ENCODE assay signal across 25 mouse cellular contexts in the genomic region with DNA sequence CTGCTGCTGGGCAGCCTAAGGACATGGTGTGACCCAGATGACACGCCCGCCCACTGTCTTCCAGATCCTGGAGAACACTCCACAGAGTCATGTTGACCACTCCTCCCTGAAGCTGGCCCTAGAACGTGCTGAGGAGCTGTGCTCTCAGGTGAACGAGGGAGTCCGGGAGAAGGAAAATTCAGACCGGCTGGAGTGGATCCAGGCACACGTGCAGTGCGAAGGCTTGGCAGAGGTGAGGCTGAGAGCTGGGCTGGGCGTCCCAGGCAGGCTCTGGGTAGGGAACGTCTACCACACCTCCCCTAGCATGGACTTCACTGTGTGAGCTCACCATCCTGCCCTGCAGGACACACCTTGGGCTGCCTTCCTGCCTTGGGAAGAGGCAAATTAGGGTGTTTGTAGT. TPM values are rescaled to one million over a fixed set of nuclear protein-coding genes. Genes with fewer than 3 reads are reported as not detected.
A peak's percentile ranks its signal among the peaks of the same experiment; 100 is the strongest.
DNase-seq lines count a peak whose midpoint lies in the region; ATAC-seq and TF ChIP-seq lines count a peak whose summit lies in the region.
"Had no signal": no experiment of that assay in that cellular context is flagged by ENCODE, and none has a peak within 500 bp of the region (broad histone marks: within the 10 kb centered on the region; RNA-seq: fewer than 3 reads in every experiment).

No protein-coding gene starts in this region.

- no peaks in the 10 kb centered on the region for H3K9me3 ChIP-seq in intestine, embryonic 14.5 days (ENCODE audit: control insufficient read depth, low read length)
- H3K9me3 ChIP-seq in intestine, embryonic 15.5 days: no peaks in the 10 kb centered on the region
- H3K9me3 ChIP-seq in lung, embryonic 14.5 days (ENCODE audit: low read depth, low read length): no peaks in the 10 kb centered on the region
- H3K9me3 ChIP-seq in stomach, postnatal 0 days (ENCODE audit: control insufficient read depth, low read length): no peaks in the 10 kb centered on the region
- H3K9me3 ChIP-seq: embryonic facial prominence, embryonic 12.5 days; forebrain, embryonic 12.5 days; G1E had no signal

- no peaks in the 10 kb centered on the region for H3K4me1 ChIP-seq in intestine, embryonic 14.5 days (replicated peaks; ENCODE audit: control insufficient read depth, insufficient read depth, low read length)
- H3K4me1 ChIP-seq in intestine, embryonic 15.5 days (replicated peaks): no peaks in the 10 kb centered on the region
- no peaks in the 10 kb centered on the region for H3K4me1 ChIP-seq in lung, embryonic 14.5 days (ENCODE audit: insufficient read depth)
- H3K4me1 ChIP-seq in stomach, postnatal 0 days (replicated peaks; ENCODE audit: control insufficient read depth, insufficient read depth): no peaks in the 10 kb centered on the region
- H3K4me1 ChIP-seq: embryonic facial prominence, embryonic 12.5 days; forebrain, embryonic 12.5 days had no signal

- no peak overlapping the region for H3K4me2 ChIP-seq in intestine, embryonic 14.5 days (ENCODE audit: low read length)
- no peak overlapping the region for H3K4me2 ChIP-seq in intestine, embryonic 15.5 days (replicated peaks)
- H3K4me2 ChIP-seq in lung, embryonic 14.5 days: no peak overlapping the region
- H3K4me2 ChIP-seq in stomach, postnatal 0 days (replicated peaks; ENCODE audit: low read depth): no peak overlapping the region
- H3K4me2 ChIP-seq: embryonic facial prominence, embryonic 12.5 days; forebrain, embryonic 12.5 days; heart, embryonic 11.5 days; liver, embryonic 11.5 days had no signal

- H3K27me3 ChIP-seq in intestine, embryonic 14.5 days (replicated peaks; ENCODE audit: control insufficient read depth, insufficient read depth, low read length): no peaks in the 10 kb centered on the region
- H3K27me3 ChIP-seq in intestine, embryonic 15.5 days (replicated peaks): no peaks in the 10 kb centered on the region
- no peaks in the 10 kb centered on the region for H3K27me3 ChIP-seq in lung, embryonic 14.5 days (ENCODE audit: insufficient read depth, low read length)
- H3K27me3 ChIP-seq in stomach, postnatal 0 days (ENCODE audit: control insufficient read depth, insufficient read depth, low read length): no peaks in the 10 kb centered on the region
- H3K27me3 ChIP-seq: CH12.LX; embryonic facial prominence, embryonic 12.5 days; forebrain, embryonic 12.5 days had no signal

- H3K36me3 ChIP-seq in intestine, embryonic 14.5 days (ENCODE audit: control insufficient read depth, insufficient read depth, low read length): peaks cover 39% of the 10 kb centered on the region
- H3K36me3 ChIP-seq in intestine, embryonic 15.5 days: peaks cover 22% of the 10 kb centered on the region
- H3K36me3 ChIP-seq in lung, embryonic 14.5 days (ENCODE audit: insufficient read depth): peaks cover 39% of the 10 kb centered on the region
- peaks cover 3% of the 10 kb centered on the region; the same call in 1 of the 2 replicates for H3K36me3 ChIP-seq in stomach, postnatal 0 days (ENCODE audit: control insufficient read depth, insufficient read depth, low read length)

- no peak for ATAC-seq in intestine, embryonic 14.5 days (replicated peaks; ENCODE audit: low FRiP score, low TSS enrichment, low read depth)
- no peak for ATAC-seq in intestine, embryonic 15.5 days
- ATAC-seq in lung, embryonic 14.5 days (ENCODE audit: insufficient read depth): peak; percentile 58; the same call in 1 of the 2 replicates
- ATAC-seq in stomach, postnatal 0 days (ENCODE audit: low FRiP score, low TSS enrichment): peak; percentile 63; the same call in 1 of the 2 replicates
- ATAC-seq: hindbrain, postnatal 0 days; liver, postnatal 0 days had no signal

- no peak for TF ChIP-seq CTCF in lung, embryonic 14.5 days (IDR thresholded peaks at IDR 0.05; ENCODE audit: low read depth)
- no peak for TF ChIP-seq CTCF in stomach, postnatal 0 days (IDR thresholded peaks at IDR 0.05; ENCODE audit: low read depth)

- peak; percentile 28 for DNase-seq in intestine, embryonic 14.5 days (ENCODE audit: low spot score)
- DNase-seq in lung, embryonic 14.5 days: peak; percentile 8
- DNase-seq in lung, postnatal 10 days: peak; percentile 19
- peak; percentile 26 for DNase-seq in stomach, postnatal 0 days (ENCODE audit: low spot score)
- no peak for DNase-seq in testis, postnatal 10 days (ENCODE audit: low spot score)
- DNase-seq in embryo, embryonic 10 days (ENCODE audit: low spot score): no peak
- DNase-seq: adrenal gland, adult 2 months; B cell, adult 2 months; cerebellum, adult 18-20 months; cerebellum, postnatal 14 days; gastrocnemius, postnatal 36 days; heart, postnatal 10 days; kidney, adult 11 months; right cerebral cortex, postnatal 14 days had no signal

- no peak overlapping the region for H3K4me3 ChIP-seq in intestine, embryonic 14.5 days (ENCODE audit: low read depth, low read length)
- no peak overlapping the region for H3K4me3 ChIP-seq in intestine, embryonic 15.5 days (replicated peaks)
- no peak overlapping the region for H3K4me3 ChIP-seq in lung, embryonic 14.5 days (ENCODE audit: low read depth, low read length)
- H3K4me3 ChIP-seq in stomach, postnatal 0 days (ENCODE audit: low read depth, low read length): no peak overlapping the region
- H3K4me3 ChIP-seq: embryonic facial prominence, embryonic 12.5 days; forebrain, embryonic 12.5 days had no signal

- 84% methylated on average over 10 of the region's 10 CpGs for WGBS in intestine, embryonic 14.5 days
- WGBS in intestine, embryonic 15.5 days: 83% methylated on average over 10 of the region's 10 CpGs
- 61% methylated on average over 10 of the region's 10 CpGs for WGBS in lung, embryonic 14.5 days
- WGBS in stomach, postnatal 0 days: 83% methylated on average over 10 of the region's 10 CpGs

- no peak for TF ChIP-seq EP300 in stomach, postnatal 0 days (optimal IDR thresholded peaks at IDR 0.05)

- H3K27ac ChIP-seq in intestine, embryonic 14.5 days (ENCODE audit: low read depth): no peak overlapping the region
- no peak overlapping the region for H3K27ac ChIP-seq in intestine, embryonic 15.5 days
- peak overlapping the region; percentile 12; the same call in 1 of the 2 replicates for H3K27ac ChIP-seq in lung, embryonic 14.5 days (ENCODE audit: low read depth)
- H3K27ac ChIP-seq in stomach, postnatal 0 days (replicated peaks): no peak overlapping the region
- H3K27ac ChIP-seq: embryonic facial prominence, embryonic 12.5 days; forebrain, embryonic 12.5 days; hindbrain, postnatal 0 days; kidney, postnatal 0 days had no signal

- H3K9ac ChIP-seq in intestine, embryonic 14.5 days (ENCODE audit: low read length): no peak overlapping the region
- no peak overlapping the region for H3K9ac ChIP-seq in intestine, embryonic 15.5 days
- no peak overlapping the region for H3K9ac ChIP-seq in lung, embryonic 14.5 days
- no peak overlapping the region for H3K9ac ChIP-seq in stomach, postnatal 0 days (ENCODE audit: low read length)
- H3K9ac ChIP-seq: embryonic facial prominence, embryonic 12.5 days; forebrain, embryonic 12.5 days; liver, postnatal 0 days had no signal

RNA-seq across cellular contexts. Expression of gene Fam228a, which starts 31.3 kb away (rescaled TPM):
- 0.16 and 0.17 TPM in 2 replicates for polyA plus RNA-seq in intestine, embryonic 14.5 days (2014; fragmentation: Nextera tagmentation; extraction: Ambion mirVana)
- polyA plus RNA-seq in intestine, embryonic 15.5 days (2015; fragmentation: Nextera tagmentation; extraction: Ambion mirVana): 0.14 TPM in 2 replicates
- polyA plus RNA-seq in lung, embryonic 14.5 days (2014; fragmentation: Nextera tagmentation; extraction: Ambion mirVana): 0.39 and 0.41 TPM in 2 replicates
- 0.05 and 0.19 TPM in 2 replicates for polyA plus RNA-seq in stomach, postnatal 0 days (2015; fragmentation: Nextera tagmentation; extraction: Ambion mirVana)
- polyA plus RNA-seq: adrenal gland, adult 2 months; G1E; large intestine, adult 2 months had no signal

Comparison
In these comparisons a context has a peak if more than half of its experiments do, and no peak if none do; other contexts are left out.
1. ATAC-seq: peak in lung, embryonic 14.5 days (single experiment) and stomach, postnatal 0 days (single experiment); none in intestine, embryonic 14.5 days (single experiment) and intestine, embryonic 15.5 days (single experiment).
2. DNase-seq: peak in intestine, embryonic 14.5 days (single experiment), lung, embryonic 14.5 days (single experiment), lung, postnatal 10 days (single experiment) and stomach, postnatal 0 days (single experiment); none in testis, postnatal 10 days (single experiment) and embryo, embryonic 10 days (single experiment).